Mouse (Mus musculus): ENCODE results near the gene Txndc12. TPM values are rescaled to one million over a fixed set of nuclear protein-coding genes. Genes with fewer than 3 reads are reported as not detected.

Txndc12 gene
- total RNA-seq (2017) = 60.1 and 72.5 TPM in 2 replicates

GRCm38 (mm10) chr4:108834115-108834970 lies at the start of gene Txndc12:
Txndc12 (plus strand) TSS chr4:108834601.
- ATAC-seq (replicated peaks in 1 of 2; ENCODE audit: insufficient read depth in 1 of 2, low FRiP score in 2 of 2, low TSS enrichment in 1 of 2, low read depth in 1 of 2, poor library complexity in 2 of 2, severe bottlenecking in 2 of 2) = peak; percentile 59 to 66

GRCm38 (mm10) chr4:108789258-108789936 lies 45.0 kb upstream of the Txndc12 start:
- ATAC-seq (replicated peaks in 1 of 2; ENCODE audit: insufficient read depth in 1 of 2, low FRiP score in 2 of 2, low TSS enrichment in 1 of 2, low read depth in 1 of 2, poor library complexity in 2 of 2, severe bottlenecking in 2 of 2) = no peak; a peak in 1 of 4 replicates

- no peak for ATAC-seq (replicated peaks in 1 of 2; ENCODE audit: insufficient read depth in 1 of 2, low FRiP score in 2 of 2, low TSS enrichment in 1 of 2, low read depth in 1 of 2, poor library complexity in 2 of 2, severe bottlenecking in 2 of 2)
Measured at GRCm38 (mm10) chr4:108790507-108790906, 43.9 kb upstream of the Txndc12 start.

GRCm38 (mm10) chr4:108793941-108794340 lies 40.5 kb upstream of the Txndc12 start:
- no peak for ATAC-seq (replicated peaks in 1 of 2; ENCODE audit: insufficient read depth in 1 of 2, low FRiP score in 2 of 2, low TSS enrichment in 1 of 2, low read depth in 1 of 2, poor library complexity in 2 of 2, severe bottlenecking in 2 of 2)

- no peak for ATAC-seq (replicated peaks in 1 of 2; ENCODE audit: insufficient read depth in 1 of 2, low FRiP score in 2 of 2, low TSS enrichment in 1 of 2, low read depth in 1 of 2, poor library complexity in 2 of 2, severe bottlenecking in 2 of 2)
Measured at GRCm38 (mm10) chr4:108796701-108797100, 37.7 kb upstream of the Txndc12 start.

- peak; percentile 53 to 76; a peak in 1 of 4 replicates for ATAC-seq (replicated peaks in 1 of 2; ENCODE audit: insufficient read depth in 1 of 2, low FRiP score in 2 of 2, low TSS enrichment in 1 of 2, low read depth in 1 of 2, poor library complexity in 2 of 2, severe bottlenecking in 2 of 2)
Measured at GRCm38 (mm10) chr4:108798083-108798830, 36.1 kb upstream of the Txndc12 start.

- no peak for ATAC-seq (replicated peaks in 1 of 2; ENCODE audit: insufficient read depth in 1 of 2, low FRiP score in 2 of 2, low TSS enrichment in 1 of 2, low read depth in 1 of 2, poor library complexity in 2 of 2, severe bottlenecking in 2 of 2)
Measured at GRCm38 (mm10) chr4:108803535-108803934, 30.9 kb upstream of the Txndc12 start.

GRCm38 (mm10) chr4:108811142-108811541 lies 23.3 kb upstream of the Txndc12 start:
- no peak for ATAC-seq (replicated peaks in 1 of 2; ENCODE audit: insufficient read depth in 1 of 2, low FRiP score in 2 of 2, low TSS enrichment in 1 of 2, low read depth in 1 of 2, poor library complexity in 2 of 2, severe bottlenecking in 2 of 2)

- no peak for ATAC-seq (replicated peaks in 1 of 2; ENCODE audit: insufficient read depth in 1 of 2, low FRiP score in 2 of 2, low TSS enrichment in 1 of 2, low read depth in 1 of 2, poor library complexity in 2 of 2, severe bottlenecking in 2 of 2)
Measured at GRCm38 (mm10) chr4:108811550-108811949, 22.9 kb upstream of the Txndc12 start.

GRCm38 (mm10) chr4:108825677-108826076 lies 8.7 kb upstream of the Txndc12 start:
- no peak for ATAC-seq (replicated peaks in 1 of 2; ENCODE audit: insufficient read depth in 1 of 2, low FRiP score in 2 of 2, low TSS enrichment in 1 of 2, low read depth in 1 of 2, poor library complexity in 2 of 2, severe bottlenecking in 2 of 2)

GRCm38 (mm10) chr4:108826096-108826495 lies 8.3 kb upstream of the Txndc12 start:
- ATAC-seq (replicated peaks in 1 of 2; ENCODE audit: insufficient read depth in 1 of 2, low FRiP score in 2 of 2, low TSS enrichment in 1 of 2, low read depth in 1 of 2, poor library complexity in 2 of 2, severe bottlenecking in 2 of 2) = no peak

- ATAC-seq (replicated peaks in 1 of 2; ENCODE audit: insufficient read depth in 1 of 2, low FRiP score in 2 of 2, low TSS enrichment in 1 of 2, low read depth in 1 of 2, poor library complexity in 2 of 2, severe bottlenecking in 2 of 2) = no peak
Measured at GRCm38 (mm10) chr4:108826643-108827042, 7.8 kb upstream of the Txndc12 start.

- ATAC-seq (replicated peaks in 1 of 2; ENCODE audit: insufficient read depth in 1 of 2, low FRiP score in 2 of 2, low TSS enrichment in 1 of 2, low read depth in 1 of 2, poor library complexity in 2 of 2, severe bottlenecking in 2 of 2) = no peak
Measured at GRCm38 (mm10) chr4:108830698-108831097, 3.7 kb upstream of the Txndc12 start.

- ATAC-seq (replicated peaks in 1 of 2; ENCODE audit: insufficient read depth in 1 of 2, low FRiP score in 2 of 2, low TSS enrichment in 1 of 2, low read depth in 1 of 2, poor library complexity in 2 of 2, severe bottlenecking in 2 of 2) = peak; percentile 90 to 94
Measured at GRCm38 (mm10) chr4:108832916-108833827, 1.2 kb upstream of the Txndc12 start, which contains the start of gene Btf3l4. Btf3l4 (minus strand) TSS chr4:108833614.

- peak in 1 of 2 experiments; percentile 10; a peak in 1 of 4 replicates for ATAC-seq (replicated peaks in 1 of 2; ENCODE audit: insufficient read depth in 1 of 2, low FRiP score in 2 of 2, low TSS enrichment in 1 of 2, low read depth in 1 of 2, poor library complexity in 2 of 2, severe bottlenecking in 2 of 2)
Measured at GRCm38 (mm10) chr4:108833828-108834114, 630 bp upstream of the Txndc12 start.

GRCm38 (mm10) chr4:108834971-108835311 lies 540 bp downstream of the Txndc12 start:
- ATAC-seq (replicated peaks in 1 of 2; ENCODE audit: insufficient read depth in 1 of 2, low FRiP score in 2 of 2, low TSS enrichment in 1 of 2, low read depth in 1 of 2, poor library complexity in 2 of 2, severe bottlenecking in 2 of 2) = no peak

- ATAC-seq (replicated peaks in 1 of 2; ENCODE audit: insufficient read depth in 1 of 2, low FRiP score in 2 of 2, low TSS enrichment in 1 of 2, low read depth in 1 of 2, poor library complexity in 2 of 2, severe bottlenecking in 2 of 2) = no peak
Measured at GRCm38 (mm10) chr4:108835496-108835895, 1.1 kb downstream of the Txndc12 start.

Data from hematopoietic stem cell, adult 5-6 weeks (primary cell).